Mouse (Mus musculus) embryonic facial prominence, embryonic 11.5 days (tissue): ENCODE data around the gene Setd3. TPM values are rescaled to one million over a fixed set of nuclear protein-coding genes. Genes with fewer than 3 reads are reported as not detected.

ENCODE experiments used
- ATAC-seq: fragments of 200-750 bp; cut with Nextera tagmentation; replicated peaks from 2 replicates; pipeline ENCODE4 v1.8.0; 2017; ENCODE audit warnings: low read depth; ENCODE audit not compliant: insufficient number of reproducible peaks, low FRiP score, low TSS enrichment
- DNase-seq: peaks from one replicate; pipeline ENCODE4 v3.0.0-alpha.2; 2015; ENCODE audit warnings: low spot score
- H3K27ac ChIP-seq: fragments of 300-500 bp; sonication (generic); replicated peaks from 2 replicates; pipeline ENCODE4 v1.5.1; 2014; ENCODE audit warnings: mild to moderate bottlenecking, low read depth, low read length, control low read depth
- H3K27me3 ChIP-seq: fragments of 300-500 bp; sonication (generic); 2 replicates; pipeline ENCODE4 v1.6.1; 2014; ENCODE audit warnings: mild to moderate bottlenecking, low read length, moderate library complexity, mixed read lengths; ENCODE audit not compliant: control insufficient read depth, insufficient read depth
- H3K36me3 ChIP-seq: fragments of 300-500 bp; sonication (generic); replicated peaks from 2 replicates; pipeline ENCODE4 v1.6.1; 2014; ENCODE audit warnings: low read depth, mild to moderate bottlenecking, low read length, moderate library complexity, mixed read lengths; ENCODE audit not compliant: control insufficient read depth, insufficient read depth
- H3K4me1 ChIP-seq: fragments of 300-500 bp; sonication (generic); 2 replicates; pipeline ENCODE4 v1.6.1; 2014; ENCODE audit warnings: low read length, mixed read lengths; ENCODE audit not compliant: control insufficient read depth, insufficient read depth
- H3K4me2 ChIP-seq: fragments of 300-500 bp; sonication (generic); 2 replicates; pipeline ENCODE4 v1.6.1; 2014; ENCODE audit warnings: low read depth, mild to moderate bottlenecking, control low read depth, low read length, moderate library complexity
- H3K4me3 ChIP-seq: fragments of 300-500 bp; sonication (generic); 2 replicates; pipeline ENCODE4 v1.5.1; 2014; ENCODE audit warnings: low read depth, low read length, control low read depth
- H3K9ac ChIP-seq: fragments of 300-500 bp; sonication (generic); replicated peaks from 2 replicates; pipeline ENCODE4 v1.6.1; 2014; ENCODE audit warnings: mild to moderate bottlenecking, control low read depth, low read length
- H3K9me3 ChIP-seq: fragments of 300-500 bp; sonication (generic); replicated peaks from 2 replicates; pipeline ENCODE4 v1.6.1; 2016; ENCODE audit warnings: mild to moderate bottlenecking, low read length, inconsistent platforms, mixed read lengths; ENCODE audit not compliant: control insufficient read depth
- WGBS: fragments of 180-500 bp; shearing (Covaris S2); extraction: QIAGEN DNeasy Blood & Tissue Kit; methylation state at CpG from one replicate; pipeline ENCODE4 v1.1.7; 2014; 5-methylcytosine and 5-hydroxymethylcytosine counted together
- polyA plus RNA-seq: library from polyadenylated mRNA; unstranded; fragments of >200 nt; fragmentation: Nextera tagmentation; extraction: Ambion mirVana; gene quantifications from 2 replicates; pipeline ENCODE4 v1.2.1, GENCODE M21; 2014

Setd3 gene
- polyA plus RNA-seq, 1 experiment from 2014 or later, result 101 TPM

DNA sequence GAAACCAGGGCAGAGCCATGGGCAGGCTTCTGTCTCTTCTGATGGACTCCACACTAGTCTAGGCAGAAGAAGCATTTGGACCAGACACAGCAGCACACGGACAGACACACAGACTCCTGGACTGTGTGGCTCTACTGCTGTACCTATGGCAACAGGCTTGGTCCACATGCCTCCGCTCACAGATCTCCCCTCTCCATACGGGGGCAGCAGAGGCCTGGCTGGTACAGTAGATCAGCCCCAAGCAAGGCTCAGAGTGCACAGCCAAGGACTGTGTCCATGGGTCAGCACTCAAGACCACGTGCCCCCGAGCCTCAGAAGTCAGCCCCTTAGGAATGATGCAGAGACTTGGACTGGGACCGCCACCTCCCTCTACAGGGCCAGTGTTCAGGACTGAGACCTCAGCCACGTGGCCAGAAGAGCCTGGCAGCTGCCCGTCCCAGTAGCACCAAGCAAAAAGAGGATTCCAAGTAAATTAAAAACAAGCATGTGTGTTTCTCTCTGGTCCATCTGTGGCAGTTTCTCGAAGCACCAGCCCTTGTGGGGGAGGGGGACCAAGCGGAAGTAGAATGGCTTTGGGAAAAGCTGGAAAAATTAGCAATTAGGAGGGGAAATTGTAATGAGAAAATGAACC, 100.9 kb downstream of the Setd3 start:
- H3K27me3 ChIP-seq, result no peaks in the 10 kb centered on the region
- WGBS, result 61% methylated on average over 10 of the region's 10 CpGs

GRCm38 (mm10) chr12:108072907-108073306, 106.2 kb downstream of the Setd3 start:
- ATAC-seq (no peak), DNase-seq (no peak)
- H3K4me1 ChIP-seq, result peaks cover 9% of the 10 kb centered on the region
- H3K4me3 ChIP-seq, result no peak overlapping the region
- H3K9me3 ChIP-seq, result no peaks in the 10 kb centered on the region
- H3K4me2 ChIP-seq, result no peak overlapping the region
- no peak overlapping the region for H3K9ac ChIP-seq
- WGBS, result 69% methylated on average over 5 of the region's 5 CpGs
- H3K27ac ChIP-seq, result no peak overlapping the region
- H3K27me3 ChIP-seq, result no peaks in the 10 kb centered on the region
- H3K36me3 ChIP-seq, result no peaks in the 10 kb centered on the region

More for the DNA sequence above, 100.9 kb downstream of the Setd3 start:
- peak; percentile 76 for ATAC-seq
- H3K9me3 ChIP-seq, result no peaks in the 10 kb centered on the region
- H3K4me1 ChIP-seq, result no peaks in the 10 kb centered on the region
- H3K4me3 ChIP-seq, result no peak overlapping the region
- H3K36me3 ChIP-seq, result no peaks in the 10 kb centered on the region
- H3K9ac ChIP-seq, result no peak overlapping the region
- H3K27ac ChIP-seq, result no peak overlapping the region
- no peak overlapping the region for H3K4me2 ChIP-seq
- DNase-seq, result no peak

DNA sequence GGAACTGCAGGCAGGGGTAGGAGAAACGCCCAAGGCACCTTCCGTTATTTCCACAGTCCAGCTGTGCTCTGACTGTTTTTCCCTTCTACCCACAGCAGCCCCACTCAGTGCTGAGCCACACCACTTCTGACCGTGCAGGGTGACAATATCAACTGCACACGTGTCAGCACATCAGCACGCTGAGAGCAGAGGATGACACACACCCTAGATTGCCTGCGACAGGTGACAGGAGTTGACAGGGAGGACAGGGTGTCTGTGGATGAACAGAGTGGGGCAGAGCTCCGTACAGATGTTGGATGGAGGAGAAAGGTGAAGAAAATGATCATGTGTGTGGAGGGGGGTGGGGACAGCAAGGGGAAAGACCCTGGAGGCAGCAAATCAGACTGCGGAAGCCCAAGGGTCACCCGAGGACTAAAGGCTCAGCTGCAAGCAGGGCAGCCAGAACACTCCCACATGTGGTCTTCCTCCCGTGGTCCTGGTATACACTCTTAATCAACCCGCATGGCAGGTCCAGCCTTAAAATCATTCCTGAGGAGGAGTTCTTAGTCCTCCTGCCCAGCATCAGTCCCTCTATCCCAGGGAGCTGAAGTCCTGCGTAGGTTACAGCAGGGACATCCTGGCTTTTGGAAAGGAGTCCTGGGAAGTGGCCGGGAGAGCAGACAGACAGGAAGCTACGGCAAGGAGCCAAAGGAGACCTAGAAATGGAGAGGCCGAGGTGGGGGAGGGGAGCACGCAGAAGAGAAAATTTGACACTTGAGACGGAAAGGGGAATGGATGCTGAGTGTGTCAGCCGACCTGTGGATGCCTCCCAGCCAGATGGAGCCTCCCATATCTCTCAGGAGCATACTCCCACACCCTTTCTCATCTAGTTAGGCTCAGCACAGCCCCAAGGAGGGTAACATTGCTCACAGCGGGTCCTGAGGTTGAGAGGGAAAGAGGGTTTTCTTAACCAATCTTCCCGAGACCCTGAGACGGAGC, 108.1 kb downstream of the Setd3 start:
- ATAC-seq (no peak), DNase-seq (peak; percentile 57)
- H3K27ac ChIP-seq, result no peak overlapping the region; the same call in 1 of the 2 replicates
- no peak overlapping the region for H3K9ac ChIP-seq
- H3K4me2 ChIP-seq, result no peak overlapping the region
- no peaks in the 10 kb centered on the region for H3K36me3 ChIP-seq
- no peaks in the 10 kb centered on the region for H3K9me3 ChIP-seq
- no peak overlapping the region for H3K4me3 ChIP-seq
- WGBS, result 36% methylated on average over 21 of the region's 21 CpGs
- H3K4me1 ChIP-seq, result peaks cover 9% of the 10 kb centered on the region
- H3K27me3 ChIP-seq, result no peaks in the 10 kb centered on the region

DNA sequence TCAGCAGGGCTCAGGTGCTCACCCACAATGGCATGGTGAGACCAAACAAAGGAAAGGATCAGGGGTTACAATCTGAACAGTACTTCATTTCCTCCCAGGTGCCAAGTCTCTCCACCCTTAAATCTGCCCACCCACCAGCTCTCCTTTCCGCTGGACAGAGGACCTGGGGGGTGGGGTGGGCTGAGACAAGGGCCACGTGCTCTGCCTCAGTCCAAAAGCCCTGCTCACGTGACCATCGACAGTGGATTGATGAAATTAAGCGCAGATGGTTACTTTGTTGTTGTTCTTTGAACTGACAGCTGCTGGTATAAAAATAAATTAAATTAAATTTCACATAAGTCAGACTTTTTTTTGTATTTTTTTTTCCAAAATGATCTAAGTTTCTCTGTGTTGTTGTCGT, 109.6 kb downstream of the Setd3 start:
- Histone ChIP-seq H3K36me3 (no peaks in the 10 kb centered on the region), H3K4me3 (no peak overlapping the region), H3K27me3 (no peaks in the 10 kb centered on the region), H3K4me2 (no peak overlapping the region), H3K4me1 (peaks cover 12% of the 10 kb centered on the region), H3K9ac (no peak overlapping the region), H3K27ac (no peak overlapping the region), H3K9me3 (no peaks in the 10 kb centered on the region)
- no peak for ATAC-seq
- peak; percentile 72 for DNase-seq
- 40% methylated on average over 6 of the region's 6 CpGs for WGBS

GRCm38 (mm10) chr12:108067811-108068375, 111.2 kb downstream of the Setd3 start:
- Histone ChIP-seq H3K27ac (no peak overlapping the region), H3K9me3 (no peaks in the 10 kb centered on the region), H3K4me2 (no peak overlapping the region), H3K27me3 (no peaks in the 10 kb centered on the region), H3K36me3 (no peaks in the 10 kb centered on the region), H3K9ac (no peak overlapping the region), H3K4me1 (peaks cover 13% of the 10 kb centered on the region), H3K4me3 (no peak overlapping the region)
- ATAC-seq (no peak), DNase-seq (no peak)
- WGBS, result 76% methylated on average over 13 of the region's 13 CpGs

DNA sequence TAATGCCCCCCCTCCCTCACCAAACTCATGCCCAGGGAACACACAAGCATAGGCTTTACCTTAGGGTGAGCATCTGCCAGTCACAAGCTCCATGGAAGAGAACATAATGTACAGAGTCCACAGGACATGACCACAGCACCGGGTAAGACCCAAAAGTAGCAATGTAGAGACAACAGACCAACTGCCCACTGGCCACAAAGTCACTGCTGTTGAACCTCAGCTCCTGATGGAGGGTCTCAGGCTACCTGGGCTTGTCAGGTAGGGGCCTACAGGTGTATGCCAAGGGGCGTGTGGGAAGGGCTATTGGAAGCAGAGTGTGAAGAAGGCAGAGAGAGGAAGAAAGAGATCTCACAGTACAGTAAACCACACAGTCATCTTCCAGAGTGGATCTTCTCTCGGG, 111.9 kb downstream of the Setd3 start:
- no peak for DNase-seq
- no peak overlapping the region for H3K4me2 ChIP-seq
- H3K4me3 ChIP-seq, result no peak overlapping the region
- H3K4me1 ChIP-seq, result peaks cover 13% of the 10 kb centered on the region
- WGBS, result 89% methylated on average over 3 of the region's 3 CpGs
- H3K27ac ChIP-seq, result no peak overlapping the region
- no peak overlapping the region for H3K9ac ChIP-seq
- H3K27me3 ChIP-seq, result no peaks in the 10 kb centered on the region
- no peaks in the 10 kb centered on the region for H3K9me3 ChIP-seq
- H3K36me3 ChIP-seq, result no peaks in the 10 kb centered on the region
- ATAC-seq, result no peak

- no peak overlapping the region for H3K27ac ChIP-seq
- 23% methylated on average over 9 of the region's 9 CpGs for WGBS
- peak; percentile 61 for DNase-seq
- H3K9me3 ChIP-seq, result no peaks in the 10 kb centered on the region
- H3K27me3 ChIP-seq, result no peaks in the 10 kb centered on the region
- no peak overlapping the region for H3K4me3 ChIP-seq
- H3K4me2 ChIP-seq, result no peak overlapping the region
- no peaks in the 10 kb centered on the region for H3K36me3 ChIP-seq
- 0 out of 2 replicates have a peak, but pooled peaks cover 4% of the 10 kb centered on the region for H3K4me1 ChIP-seq
- no peak overlapping the region for H3K9ac ChIP-seq
- ATAC-seq, result no peak
These were observed 114.6 kb downstream of the Setd3 start for GRCm38 (mm10) chr12:108064396-108064998.
